Mouse (Mus musculus): ENCODE results near the gene Sh3glb1. TPM values are rescaled to one million over a fixed set of nuclear protein-coding genes. Genes with fewer than 3 reads are reported as not detected.
A peak's percentile ranks its signal among the peaks of the same experiment; 100 is the strongest.

The Sh3glb1 gene
- total RNA-seq, 2 experiments from 2014 or later = 292 to 300 TPM

DNA sequence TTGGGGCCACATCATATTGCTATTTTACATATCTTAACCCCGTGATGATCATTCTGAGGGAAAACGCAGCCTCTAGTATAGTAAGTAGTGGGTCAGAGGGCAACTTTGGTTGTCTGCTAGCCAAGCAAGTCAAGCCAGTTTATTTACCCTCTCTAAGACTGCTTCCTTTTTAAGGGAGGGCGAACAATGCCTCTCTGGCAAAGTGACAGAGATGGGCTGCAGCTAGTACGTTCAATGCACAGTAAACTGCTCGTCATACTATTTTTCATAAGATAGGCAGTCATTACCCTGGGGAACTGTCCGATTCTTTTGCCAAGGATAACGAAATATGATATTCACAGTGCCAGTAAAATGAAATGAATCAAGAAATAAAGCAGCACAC lies 1.4 kb downstream of the Sh3glb1 start:
- peak; percentile 32 to 36 for DNase-seq
- intact Hi-C loops (cut with DNase I) = loop anchor here (10.0 kb wide), 1 partner anchor 514 kb away; the partner anchor contains the start of gene Lmo4

DNA sequence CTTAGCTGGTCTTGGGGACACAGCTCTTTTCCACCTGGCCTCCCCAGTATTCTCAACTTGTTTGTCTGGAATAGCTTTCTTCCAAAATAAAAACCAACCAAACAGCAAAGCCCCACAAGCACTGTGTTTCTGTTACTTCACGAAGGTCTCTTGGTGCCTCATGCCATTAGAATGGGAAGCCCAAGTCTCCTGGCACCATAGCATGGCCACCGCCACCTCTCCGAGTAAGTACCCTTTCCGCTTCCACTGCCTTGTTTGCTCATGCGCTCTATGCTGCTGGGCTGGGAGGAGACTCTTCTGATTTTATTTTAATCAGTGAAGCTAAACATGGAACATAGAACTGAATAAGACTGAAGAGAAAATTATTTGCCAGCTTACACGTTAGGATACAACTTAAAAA lies 2.3 kb downstream of the Sh3glb1 start:
- DNase-seq = no peak
- intact Hi-C loops (cut with DNase I) = loop anchor here (10.0 kb wide), 1 partner anchor 513 kb away; the partner anchor contains the start of gene Lmo4

DNA sequence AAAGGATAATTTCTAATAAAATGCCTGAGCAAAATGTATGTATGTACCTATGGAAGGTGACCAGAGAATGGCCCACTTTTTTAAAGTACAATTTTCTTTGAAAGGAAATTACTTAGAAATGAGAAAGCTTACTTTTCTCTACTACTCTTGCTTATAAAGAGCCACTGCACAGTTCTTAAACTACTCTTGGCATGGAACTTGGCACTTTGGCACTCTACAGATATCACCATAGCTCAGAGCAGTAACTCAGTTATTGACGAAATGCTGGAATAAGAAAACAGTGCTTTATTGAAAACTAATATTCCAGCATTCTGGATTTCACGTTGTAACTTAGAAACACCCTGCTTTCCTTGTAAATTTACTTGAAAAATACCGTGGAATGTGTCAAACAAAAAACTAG lies 3.0 kb downstream of the Sh3glb1 start:
- no peak for DNase-seq
- intact Hi-C loops (cut with DNase I) = loop anchor here (10.0 kb wide), 1 partner anchor 512 kb away; the partner anchor contains the start of gene Lmo4

DNA sequence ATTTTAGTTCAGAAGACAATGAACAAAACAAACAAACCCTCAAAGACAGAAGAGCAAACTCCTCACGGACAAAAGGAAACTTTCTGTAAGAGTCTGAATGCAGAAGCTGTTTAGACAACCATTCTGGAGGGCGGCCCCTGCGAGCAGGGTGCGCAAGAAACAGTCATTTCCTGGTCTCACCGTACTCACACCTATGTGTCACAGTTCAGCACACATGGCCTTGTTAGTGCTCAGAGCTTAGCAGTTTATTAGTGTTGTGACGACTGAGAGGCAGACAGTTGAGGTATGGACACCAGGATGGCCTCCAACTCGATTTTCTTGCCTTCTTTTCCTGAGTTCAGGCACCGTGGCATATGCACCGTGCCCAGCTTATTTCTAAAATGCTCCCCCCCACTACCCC lies 4.2 kb downstream of the Sh3glb1 start:
- intact Hi-C loops (cut with DNase I) = loop anchor here (10.0 kb wide), 1 partner anchor 511 kb away; the partner anchor contains the start of gene Lmo4
- no peak for DNase-seq

DNA sequence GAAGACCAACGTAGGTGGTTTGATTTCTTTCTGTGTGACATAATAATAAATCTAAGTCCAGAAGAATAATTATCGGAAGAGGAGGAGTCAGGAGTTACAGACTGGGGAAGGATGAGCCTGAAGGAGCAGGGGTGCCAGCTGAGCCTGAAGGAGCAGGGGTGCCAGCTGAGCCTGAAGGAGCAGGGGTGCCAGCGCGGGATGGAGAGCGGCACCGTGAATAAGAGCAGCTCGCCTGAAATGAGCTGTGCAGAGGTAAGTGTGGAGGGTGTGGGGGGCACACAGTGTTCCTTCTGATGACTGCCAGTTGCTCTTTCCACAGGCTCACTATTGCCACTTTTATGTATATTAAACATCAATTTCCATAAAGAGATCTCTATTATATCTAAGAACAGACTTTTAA lies 5.1 kb downstream of the Sh3glb1 start:
- no peak for DNase-seq
- intact Hi-C loops (cut with DNase I) = loop anchor here (10.0 kb wide), 1 partner anchor 510 kb away; the partner anchor contains the start of gene Lmo4

DNA sequence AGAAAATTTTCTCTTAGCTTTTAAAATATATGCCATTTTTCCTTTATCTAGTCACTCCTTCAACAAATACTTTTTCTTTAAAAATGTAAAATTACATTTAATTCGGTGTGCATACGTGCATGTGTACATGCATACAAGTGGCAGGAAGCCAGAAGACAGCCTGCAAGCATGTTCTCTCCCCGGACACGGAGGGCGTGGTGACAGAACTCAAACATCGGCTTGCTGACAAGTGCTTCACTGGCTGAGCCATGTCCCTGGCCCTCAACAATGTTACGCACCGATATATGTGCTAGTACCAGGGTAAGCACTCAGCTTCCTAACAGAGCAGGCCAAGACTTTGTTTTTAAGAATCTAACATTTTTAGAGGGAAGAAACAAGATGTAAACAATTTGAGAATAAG lies 5.5 kb downstream of the Sh3glb1 start:
- no peak for DNase-seq
- intact Hi-C loops (cut with DNase I) = loop anchor here (10.0 kb wide), 1 partner anchor 510 kb away; the partner anchor contains the start of gene Lmo4

DNA sequence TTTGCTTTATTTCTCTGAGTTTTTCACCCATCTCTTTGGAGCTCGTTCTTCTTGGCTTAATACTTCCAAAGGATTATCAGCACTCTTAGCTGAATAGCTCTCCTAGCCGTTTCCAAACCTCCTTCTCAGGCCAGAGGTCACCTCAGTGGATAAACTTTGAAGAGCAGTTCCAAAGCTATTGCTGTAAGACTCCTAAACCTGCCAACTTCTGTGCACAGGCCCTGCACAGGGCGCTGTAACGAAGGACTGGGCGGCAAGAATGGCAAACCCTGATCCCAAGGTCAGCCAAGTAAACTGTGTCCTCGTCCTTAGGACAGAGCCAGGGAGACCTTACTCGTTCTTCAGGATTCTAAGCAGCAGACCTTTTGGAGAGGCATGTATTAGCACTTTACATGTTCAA lies 6.0 kb downstream of the Sh3glb1 start:
- DNase-seq = peak; percentile 23 to 30
- intact Hi-C loops (cut with DNase I) = loop anchor here (10.0 kb wide), 1 partner anchor 509 kb away; the partner anchor contains the start of gene Lmo4

DNA sequence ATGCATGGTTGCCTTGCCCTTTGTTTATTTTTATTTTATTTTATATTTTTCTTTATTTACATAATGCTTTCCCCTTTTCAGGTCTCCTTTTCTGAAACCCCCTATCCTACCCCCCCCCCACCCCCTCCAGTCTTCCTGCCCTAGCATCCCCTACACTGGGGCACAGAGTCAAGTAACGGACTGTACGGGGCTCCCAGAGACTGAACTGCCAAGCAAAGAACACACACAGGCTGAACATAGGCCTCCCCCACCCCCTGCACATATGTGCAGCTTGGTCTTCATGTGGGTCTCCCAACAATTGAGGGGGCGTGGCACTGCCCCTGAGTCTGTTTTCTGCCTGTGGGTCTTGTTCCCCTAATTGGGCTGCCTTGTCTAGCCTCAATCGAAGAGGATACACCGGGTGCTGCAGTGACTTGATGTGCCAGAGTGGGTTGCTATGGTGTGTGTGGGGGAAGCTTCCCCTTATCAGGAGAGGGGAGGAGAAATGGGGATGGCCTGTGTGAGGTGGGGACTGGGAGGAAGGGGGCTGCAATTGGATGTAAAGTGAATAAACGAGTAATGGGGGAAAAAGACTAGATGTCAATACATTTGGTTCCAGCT lies 8.4 kb downstream of the Sh3glb1 start:
- intact Hi-C loops (cut with DNase I) = loop anchor here (10.0 kb wide), 1 partner anchor 507 kb away; the partner anchor contains the start of gene Lmo4
- DNase-seq = no peak

DNA sequence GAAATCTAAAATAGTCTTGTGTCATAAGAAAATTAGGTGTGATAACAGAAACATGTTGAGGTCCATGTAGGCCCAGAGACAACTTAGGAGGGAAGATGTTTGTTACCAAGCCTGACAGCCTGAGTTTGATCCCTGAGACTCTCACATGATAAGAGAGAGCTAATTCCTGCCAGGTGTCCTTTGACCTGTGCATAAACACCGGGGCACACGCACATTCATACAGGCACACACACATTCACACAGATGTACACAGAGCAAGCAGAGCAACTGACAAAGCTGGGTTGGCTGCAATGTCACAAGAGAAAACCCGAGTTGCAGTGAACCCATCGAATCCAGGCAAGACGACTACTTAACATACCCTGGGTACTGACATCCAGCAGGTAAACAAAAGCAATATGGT lies 11.5 kb downstream of the Sh3glb1 start:
- intact Hi-C loops (cut with DNase I) = no loop called here
- DNase-seq = no peak

DNA sequence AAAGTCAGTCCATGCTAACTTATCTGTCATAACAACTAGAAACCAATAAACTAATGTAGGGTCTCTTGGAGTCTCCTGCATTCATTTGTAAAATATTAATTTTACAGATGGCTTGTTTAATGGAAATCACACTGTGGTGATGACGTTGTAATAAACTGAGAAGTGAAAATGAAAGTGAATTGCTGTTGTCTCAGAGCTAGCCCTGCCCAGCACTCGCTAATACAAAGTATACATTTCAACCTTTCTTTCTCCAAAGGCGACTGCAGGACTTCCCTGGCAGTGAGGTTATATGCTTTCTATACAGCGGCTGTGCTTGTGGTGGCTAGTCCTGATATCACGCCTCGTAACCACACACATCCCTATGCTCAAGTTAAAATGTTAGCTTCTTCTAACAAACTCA lies 16.2 kb downstream of the Sh3glb1 start:
- intact Hi-C loops (cut with DNase I) = no loop called here
- no peak for DNase-seq

DNA sequence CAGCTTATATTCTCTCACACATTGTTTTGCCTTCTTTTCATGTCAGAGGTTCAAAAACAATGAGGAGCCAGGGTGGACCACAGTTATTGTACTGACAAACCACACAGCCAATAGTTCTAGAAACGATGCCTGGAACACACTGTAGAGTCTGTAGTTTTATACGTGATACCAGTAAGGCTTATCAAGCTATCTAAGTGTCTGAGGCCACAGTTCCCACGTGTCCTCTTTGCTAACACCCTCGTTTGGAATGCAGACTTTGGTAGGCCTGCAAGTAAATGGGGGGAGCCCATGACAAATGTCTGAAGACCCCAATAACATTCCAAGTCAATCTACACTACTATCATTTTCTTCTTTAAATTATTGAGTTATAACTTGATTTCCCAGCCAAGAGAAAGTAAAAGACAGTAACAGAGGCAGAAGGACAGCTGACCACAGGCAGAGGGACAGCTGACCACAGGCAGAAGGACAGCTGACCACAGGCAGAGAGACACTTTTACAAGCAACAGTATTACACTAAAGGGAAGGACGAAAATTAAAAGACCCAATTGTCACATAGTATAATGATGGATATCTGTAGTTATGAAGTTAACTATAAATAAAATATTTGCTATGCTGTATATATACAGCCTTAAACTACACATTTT lies 21.2 kb downstream of the Sh3glb1 start:
- intact Hi-C loops (cut with DNase I) = no loop called here
- DNase-seq = no peak

DNA sequence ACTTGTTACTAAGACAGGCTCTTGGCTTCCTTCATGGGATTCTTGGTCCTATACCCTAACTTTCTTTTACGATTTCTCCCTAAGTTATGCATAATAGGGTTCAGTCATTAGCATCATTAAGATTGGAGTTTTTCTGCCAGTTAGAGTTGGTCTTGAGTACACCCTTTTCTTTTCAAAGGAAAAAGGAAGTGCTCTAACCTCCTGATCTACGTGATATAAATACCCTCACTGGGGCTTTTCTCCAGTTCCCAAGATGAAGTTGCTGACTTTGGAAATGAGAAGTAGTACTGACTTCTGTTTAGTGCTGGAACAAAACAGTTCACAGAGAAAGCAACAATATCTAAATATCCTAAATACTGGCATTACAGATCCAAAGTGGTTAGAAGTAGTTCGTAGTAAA lies 22.2 kb downstream of the Sh3glb1 start:
- intact Hi-C loops (cut with DNase I) = no loop called here
- DNase-seq = no peak

DNA sequence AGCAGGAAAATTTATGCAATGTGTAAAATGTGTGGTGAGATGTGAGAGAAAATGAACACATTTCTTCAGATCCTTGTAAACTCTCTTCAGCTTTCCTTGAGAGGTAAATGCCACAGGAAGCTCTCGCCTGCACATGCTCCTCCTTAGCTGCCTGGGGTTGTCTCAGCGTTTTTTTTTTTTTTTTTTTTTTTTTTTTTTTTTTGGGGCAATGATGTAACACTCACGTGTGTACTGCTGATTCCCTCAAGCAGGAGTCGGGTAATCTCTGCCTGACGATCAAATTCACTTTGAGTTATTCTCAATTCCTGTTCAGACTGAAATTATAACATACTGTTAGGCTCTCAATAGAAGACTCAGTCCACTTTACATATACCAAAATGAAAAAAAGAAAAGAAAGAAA lies 23.0 kb downstream of the Sh3glb1 start:
- no peak for DNase-seq
- intact Hi-C loops (cut with DNase I) = no loop called here

DNA sequence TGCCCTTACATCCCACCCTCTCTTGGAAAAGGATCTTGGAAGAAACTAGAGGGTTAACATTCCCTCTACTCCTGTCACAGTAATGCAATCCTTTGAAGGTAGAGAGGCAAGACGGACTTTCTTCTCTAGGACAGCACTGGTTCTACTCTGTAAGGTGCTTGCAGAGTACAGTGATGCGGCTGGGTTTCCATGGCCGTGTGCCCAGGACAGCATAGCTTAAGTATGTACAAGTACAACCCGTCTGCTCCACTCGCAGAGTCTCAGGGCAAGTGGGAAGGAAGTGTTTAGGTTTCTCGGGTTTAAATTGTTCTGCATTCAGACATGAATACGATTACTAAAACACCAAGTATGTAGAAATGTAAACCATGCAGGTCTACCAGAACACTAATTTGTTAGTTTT lies 25.2 kb downstream of the Sh3glb1 start:
- DNase-seq = no peak
- intact Hi-C loops (cut with DNase I) = loop anchor here (5.0 kb wide), 2 partner anchors 163 to 243 kb away; no protein-coding TSS in a partner anchor

DNA sequence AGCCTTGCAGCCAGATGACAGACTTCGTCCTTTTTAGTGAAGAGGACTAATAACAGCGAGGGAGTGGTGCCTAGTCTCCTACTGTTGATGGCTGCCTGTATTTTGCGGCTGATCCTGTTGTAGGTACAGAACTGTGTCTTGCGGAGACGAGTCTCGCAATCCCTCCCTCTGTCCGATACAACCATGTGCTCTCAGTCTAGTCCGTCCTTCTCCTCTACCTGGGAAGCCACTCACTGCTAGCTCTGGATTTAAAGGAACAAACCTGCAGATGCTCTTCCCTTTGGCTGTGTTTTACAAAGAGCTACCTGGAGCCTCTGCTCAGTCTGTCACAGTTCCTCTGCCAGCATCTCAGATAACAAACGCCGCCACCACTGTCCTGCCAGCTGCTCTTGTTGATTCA lies 26.1 kb downstream of the Sh3glb1 start:
- intact Hi-C loops (cut with DNase I) = loop anchor here (5.0 kb wide), 2 partner anchors 162 to 242 kb away; no protein-coding TSS in a partner anchor
- DNase-seq = no peak

DNA sequence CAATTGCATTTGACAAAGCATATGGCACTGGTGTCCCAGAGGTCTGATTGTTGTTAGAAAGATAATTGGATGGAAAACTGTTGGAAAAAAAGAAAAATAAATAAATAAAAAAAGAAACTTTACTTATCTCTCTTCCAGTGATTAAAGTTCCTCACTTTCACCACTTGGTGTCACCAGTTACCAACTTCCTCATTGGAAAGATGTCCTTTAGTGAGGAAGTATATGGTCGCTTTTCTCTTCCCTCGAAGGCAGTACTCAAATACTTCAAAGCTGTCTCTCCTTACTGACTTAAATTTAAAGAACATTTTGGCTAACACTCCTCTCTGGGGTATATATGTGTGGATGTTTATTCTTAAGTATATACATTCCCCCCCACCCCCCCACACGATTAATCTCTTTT lies 28.1 kb downstream of the Sh3glb1 start:
- intact Hi-C loops (cut with DNase I) = loop anchor here (2.0 to 5.0 kb wide), 3 partner anchors 29 to 240 kb away; partner anchors contain the start of gene Sh3glb1
- DNase-seq = no peak

DNA sequence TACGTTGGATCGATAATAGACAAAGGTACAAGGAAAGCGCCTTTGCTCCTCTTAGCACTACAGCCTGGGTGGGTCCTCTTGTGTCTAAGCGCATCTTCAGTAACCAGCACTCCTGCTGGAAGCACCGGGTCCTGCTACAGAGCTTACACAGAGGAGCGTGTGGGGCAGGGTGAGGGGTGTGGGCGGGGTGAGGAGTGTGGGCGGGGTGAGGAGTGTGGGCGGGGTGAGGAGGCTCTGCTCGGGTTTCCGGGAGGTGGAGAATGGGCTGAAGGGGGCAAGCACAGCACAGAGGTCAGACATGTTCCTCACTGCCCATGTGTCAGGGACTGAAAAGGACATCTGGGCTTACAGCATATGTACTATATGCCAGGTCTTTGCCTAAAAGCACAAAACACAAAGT lies 30.9 kb downstream of the Sh3glb1 start:
- intact Hi-C loops (cut with DNase I) = no loop called here

DNA sequence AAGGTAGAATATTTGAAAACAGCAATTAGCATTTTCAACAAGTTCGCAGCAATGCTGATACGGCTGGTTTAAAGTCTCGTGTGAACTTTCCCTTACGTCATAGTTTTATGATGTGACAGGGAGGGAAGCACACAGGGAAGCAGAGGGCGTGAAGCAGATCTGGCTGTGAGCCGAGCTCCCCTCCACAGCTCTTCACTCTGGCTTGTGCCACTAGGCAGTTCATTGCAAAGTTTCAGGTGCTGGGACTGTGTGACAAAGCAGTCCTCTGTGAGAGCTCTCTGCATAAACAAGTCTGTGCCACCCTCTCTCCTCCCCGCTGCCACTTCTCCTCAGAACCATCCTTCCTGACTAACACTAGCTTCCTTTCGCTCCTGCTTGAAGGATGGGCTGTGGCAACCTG lies 31.9 kb downstream of the Sh3glb1 start:
- DNase-seq = no peak
- intact Hi-C loops (cut with DNase I) = no loop called here

More for the DNA sequence above, 30.9 kb downstream of the Sh3glb1 start:
- DNase-seq = no peak

DNA sequence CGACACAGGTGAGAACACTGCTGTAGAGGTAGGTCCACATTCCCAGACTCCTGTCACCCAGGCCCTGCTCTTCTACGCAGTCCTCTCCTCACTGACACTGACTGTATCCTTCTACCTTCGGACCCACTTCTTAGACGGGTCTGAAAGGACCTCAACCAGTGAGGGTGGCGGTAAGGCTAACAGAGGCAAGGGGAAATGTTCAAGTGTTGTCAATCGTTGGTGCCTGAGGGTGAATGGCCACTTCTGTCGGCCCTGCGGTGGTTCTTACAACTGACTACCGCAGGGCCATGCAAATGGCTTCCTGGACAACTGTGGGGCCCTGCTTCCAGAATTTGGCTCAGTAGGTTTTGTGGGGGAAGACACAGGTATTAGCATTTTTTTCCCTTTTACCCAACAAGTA lies 32.5 kb downstream of the Sh3glb1 start:
- intact Hi-C loops (cut with DNase I) = no loop called here
- DNase-seq = no peak

DNA sequence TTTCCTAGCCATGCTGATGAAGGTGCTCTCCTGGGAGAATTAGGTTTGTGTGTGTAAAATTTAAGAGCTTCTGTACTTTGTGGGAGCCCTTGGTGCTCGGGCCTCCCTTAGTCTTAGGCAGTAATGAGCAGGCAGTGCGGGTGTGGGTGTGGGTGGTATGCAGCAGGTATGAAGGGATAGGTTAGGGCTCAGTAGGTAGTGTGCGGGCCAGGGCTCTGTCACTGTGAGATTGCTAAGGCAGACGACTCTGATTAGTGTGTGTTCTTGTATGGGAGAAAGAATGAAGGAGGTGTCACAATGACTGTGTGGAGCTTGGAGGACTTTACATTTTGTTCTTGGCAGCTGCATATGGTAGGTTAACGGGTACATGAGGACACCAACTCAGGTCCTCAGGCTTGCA lies 34.0 kb downstream of the Sh3glb1 start:
- DNase-seq = no peak
- intact Hi-C loops (cut with DNase I) = no loop called here

DNA sequence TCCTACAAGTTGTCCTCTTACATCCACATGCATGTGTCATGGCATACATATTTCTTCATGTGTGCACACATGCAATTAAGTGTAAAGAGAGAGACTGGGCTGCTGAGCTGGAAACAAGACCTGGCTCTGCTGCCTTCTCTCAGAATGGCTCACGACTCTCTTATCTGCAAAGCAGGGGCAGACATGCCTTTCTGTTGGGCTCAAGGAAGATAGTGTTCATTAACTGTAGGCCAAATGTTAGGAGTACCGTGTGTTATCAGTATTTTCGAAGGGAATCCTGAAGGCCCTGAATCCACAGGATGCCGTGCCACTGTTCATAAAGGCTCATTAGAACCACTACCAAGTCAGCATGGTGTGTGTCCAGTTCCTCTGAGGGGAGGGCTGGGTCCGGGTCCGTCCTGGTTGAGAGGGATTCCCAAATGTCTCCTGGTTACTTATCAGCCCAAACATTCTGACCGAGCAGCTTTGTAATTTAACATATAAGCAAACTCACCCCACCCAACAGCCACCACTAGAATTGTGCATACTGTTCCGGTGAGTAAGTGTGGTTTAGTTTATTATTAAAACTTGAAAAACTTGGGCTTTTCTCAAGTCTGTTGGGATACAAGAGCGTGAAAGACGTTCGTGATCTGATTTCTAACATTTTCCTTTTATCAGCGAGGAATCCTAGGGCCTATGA lies 36.9 kb downstream of the Sh3glb1 start:
- DNase-seq = no peak
- intact Hi-C loops (cut with DNase I) = no loop called here

All from heart, postnatal 14 days (tissue).